Mouse (Mus musculus) hindbrain, embryonic 10.5 days (tissue): ENCODE data around the gene Ubr4. TPM values are rescaled to one million over a fixed set of nuclear protein-coding genes. Genes with fewer than 3 reads are reported as not detected.
A peak's percentile ranks its signal among the peaks of the same experiment; 100 is the strongest.

ENCODE experiments used
- DNase-seq: peaks from one replicate; pipeline ENCODE4 v3.0.0-alpha.2; 2017; ENCODE audit warnings: low spot score
- H3K27ac ChIP-seq: fragments of 300-500 bp; sonication (generic); 2 replicates; pipeline ENCODE4 v1.5.1; 2016; ENCODE audit warnings: mild to moderate bottlenecking, moderate library complexity
- H3K27me3 ChIP-seq: fragments of 300-500 bp; sonication (generic); 2 replicates; pipeline ENCODE4 v1.6.1; 2016; ENCODE audit warnings: mild to moderate bottlenecking; ENCODE audit not compliant: poor library complexity, insufficient read depth, severe bottlenecking
- H3K36me3 ChIP-seq: fragments of 300-500 bp; sonication (generic); 2 replicates; pipeline ENCODE4 v1.6.1; 2016; ENCODE audit warnings: mild to moderate bottlenecking, moderate library complexity
- H3K4me1 ChIP-seq: fragments of 300-500 bp; sonication (generic); replicated peaks from 2 replicates; pipeline ENCODE4 v1.6.1; 2016; ENCODE audit warnings: mild to moderate bottlenecking
- H3K4me3 ChIP-seq: fragments of 300-500 bp; sonication (generic); 2 replicates; pipeline ENCODE4 v1.5.1; 2016; ENCODE audit warnings: mild to moderate bottlenecking, moderate library complexity
- H3K9me3 ChIP-seq: fragments of 300-500 bp; sonication (generic); 2 replicates; pipeline ENCODE4 v1.6.1; 2016; ENCODE audit warnings: mild to moderate bottlenecking, moderate library complexity
- WGBS: fragments of 180-500 bp; shearing (Covaris S2); methylation state at CpG from one replicate; pipeline ENCODE4 v1.1.7; 2016; 5-methylcytosine and 5-hydroxymethylcytosine counted together
- polyA plus RNA-seq: library from polyadenylated mRNA; unstranded; fragments of >200 nt; fragmentation: Nextera tagmentation; extraction: Ambion mirVana; gene quantifications from 2 replicates; pipeline ENCODE4 v1.2.1, GENCODE M21; 2016

Gene Ubr4
- polyA plus RNA-seq, 1 experiment from 2014 or later: 64.3 TPM

- 95% methylated on average over 11 of the region's 11 CpGs for WGBS
- H3K27me3 ChIP-seq: no peaks in the 10 kb centered on the region
- no peaks in the 10 kb centered on the region for H3K4me1 ChIP-seq
- no peak overlapping the region for H3K27ac ChIP-seq
- H3K9me3 ChIP-seq: no peaks in the 10 kb centered on the region
- no peak for DNase-seq
- H3K36me3 ChIP-seq: peaks cover 100% of the 10 kb centered on the region
- no peak overlapping the region for H3K4me3 ChIP-seq
These were observed 94.6 kb downstream of the Ubr4 start for GRCm38 (mm10) chr4:139446731-139447675.

GRCm38 (mm10) chr4:139452944-139453700 lies 100.7 kb downstream of the Ubr4 start:
- no peaks in the 10 kb centered on the region for H3K4me1 ChIP-seq
- 93% methylated on average over 8 of the region's 8 CpGs for WGBS
- H3K9me3 ChIP-seq: no peaks in the 10 kb centered on the region
- H3K4me3 ChIP-seq: no peak overlapping the region
- DNase-seq: no peak
- H3K36me3 ChIP-seq: peaks cover 100% of the 10 kb centered on the region
- no peak overlapping the region for H3K27ac ChIP-seq
- H3K27me3 ChIP-seq: no peaks in the 10 kb centered on the region

DNA sequence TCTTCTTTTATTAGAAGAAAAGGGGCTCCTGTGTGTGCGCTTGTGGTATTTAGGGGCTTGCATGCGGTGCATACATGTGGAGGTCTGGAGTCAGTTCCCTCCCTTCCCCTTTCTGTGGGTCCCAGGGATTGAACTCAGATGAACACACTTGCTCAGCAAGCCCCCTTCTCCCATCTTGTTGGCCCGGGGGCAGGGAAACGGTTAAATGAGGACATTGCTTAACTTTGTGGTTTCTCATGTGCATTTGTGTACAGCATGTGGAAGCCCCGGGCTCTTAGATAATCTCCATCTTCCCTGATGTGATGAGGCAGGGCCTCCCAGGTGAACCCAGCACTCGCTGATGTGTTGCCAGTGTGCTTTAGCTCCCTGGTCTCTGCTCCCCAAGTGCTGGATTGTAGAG lies 101.9 kb downstream of the Ubr4 start:
- 93% methylated on average over 6 of the region's 6 CpGs for WGBS
- Histone ChIP-seq H3K36me3 (peaks cover 100% of the 10 kb centered on the region), H3K4me3 (no peak overlapping the region), H3K27me3 (no peaks in the 10 kb centered on the region), H3K27ac (no peak overlapping the region), H3K9me3 (no peaks in the 10 kb centered on the region), H3K4me1 (no peaks in the 10 kb centered on the region)
- no peak for DNase-seq

- no peak for DNase-seq
- no peaks in the 10 kb centered on the region for H3K27me3 ChIP-seq
- no peaks in the 10 kb centered on the region for H3K4me1 ChIP-seq
- no peaks in the 10 kb centered on the region for H3K9me3 ChIP-seq
- H3K27ac ChIP-seq: no peak overlapping the region
- no peak overlapping the region for H3K4me3 ChIP-seq
- 87% methylated on average over 15 of the region's 15 CpGs for WGBS
- H3K36me3 ChIP-seq: peaks cover 100% of the 10 kb centered on the region
These were observed 107.6 kb downstream of the Ubr4 start for GRCm38 (mm10) chr4:139459970-139460369.

- Histone ChIP-seq H3K36me3 (peaks cover 100% of the 10 kb centered on the region), H3K4me1 (no peaks in the 10 kb centered on the region), H3K27ac (no peak overlapping the region), H3K9me3 (no peaks in the 10 kb centered on the region), H3K27me3 (no peaks in the 10 kb centered on the region), H3K4me3 (no peak overlapping the region)
- 95% methylated on average over 12 of the region's 12 CpGs for WGBS
- DNase-seq: no peak
These were observed 111.8 kb downstream of the Ubr4 start for GRCm38 (mm10) chr4:139464163-139464562.

- Histone ChIP-seq H3K4me3 (no peak overlapping the region), H3K9me3 (no peaks in the 10 kb centered on the region), H3K27me3 (no peaks in the 10 kb centered on the region), H3K4me1 (no peaks in the 10 kb centered on the region), H3K36me3 (peaks cover 100% of the 10 kb centered on the region), H3K27ac (no peak overlapping the region)
- DNase-seq: no peak
- WGBS: 91% methylated on average over 6 of the region's 6 CpGs
These were observed 114.1 kb downstream of the Ubr4 start for GRCm38 (mm10) chr4:139466541-139466940.

DNA sequence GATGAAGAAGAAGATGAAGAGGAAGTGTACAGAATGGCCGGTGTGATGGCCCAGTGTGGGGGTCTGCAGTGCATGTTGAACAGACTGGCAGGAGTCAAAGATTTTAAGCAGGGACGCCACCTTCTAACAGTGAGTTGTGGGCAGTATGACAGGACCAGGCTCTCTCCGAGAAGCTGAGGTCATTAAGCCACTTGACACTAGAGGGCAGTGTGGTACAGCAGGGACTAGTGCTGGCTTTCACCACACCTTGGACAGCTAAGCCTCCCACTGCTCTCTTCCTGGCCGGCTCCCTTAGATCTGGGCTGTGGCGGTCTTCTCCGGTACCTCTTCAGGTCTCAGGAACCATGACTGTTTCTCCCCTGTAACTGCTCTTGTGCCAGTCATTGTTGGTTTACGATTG lies 117.8 kb downstream of the Ubr4 start:
- WGBS: 58% methylated on average over 7 of the region's 7 CpGs
- Histone ChIP-seq H3K4me1 (no peaks in the 10 kb centered on the region), H3K27me3 (no peaks in the 10 kb centered on the region), H3K36me3 (peaks cover 100% of the 10 kb centered on the region), H3K4me3 (no peak overlapping the region), H3K9me3 (no peaks in the 10 kb centered on the region), H3K27ac (no peak overlapping the region)
- DNase-seq: peak; percentile 77

DNA sequence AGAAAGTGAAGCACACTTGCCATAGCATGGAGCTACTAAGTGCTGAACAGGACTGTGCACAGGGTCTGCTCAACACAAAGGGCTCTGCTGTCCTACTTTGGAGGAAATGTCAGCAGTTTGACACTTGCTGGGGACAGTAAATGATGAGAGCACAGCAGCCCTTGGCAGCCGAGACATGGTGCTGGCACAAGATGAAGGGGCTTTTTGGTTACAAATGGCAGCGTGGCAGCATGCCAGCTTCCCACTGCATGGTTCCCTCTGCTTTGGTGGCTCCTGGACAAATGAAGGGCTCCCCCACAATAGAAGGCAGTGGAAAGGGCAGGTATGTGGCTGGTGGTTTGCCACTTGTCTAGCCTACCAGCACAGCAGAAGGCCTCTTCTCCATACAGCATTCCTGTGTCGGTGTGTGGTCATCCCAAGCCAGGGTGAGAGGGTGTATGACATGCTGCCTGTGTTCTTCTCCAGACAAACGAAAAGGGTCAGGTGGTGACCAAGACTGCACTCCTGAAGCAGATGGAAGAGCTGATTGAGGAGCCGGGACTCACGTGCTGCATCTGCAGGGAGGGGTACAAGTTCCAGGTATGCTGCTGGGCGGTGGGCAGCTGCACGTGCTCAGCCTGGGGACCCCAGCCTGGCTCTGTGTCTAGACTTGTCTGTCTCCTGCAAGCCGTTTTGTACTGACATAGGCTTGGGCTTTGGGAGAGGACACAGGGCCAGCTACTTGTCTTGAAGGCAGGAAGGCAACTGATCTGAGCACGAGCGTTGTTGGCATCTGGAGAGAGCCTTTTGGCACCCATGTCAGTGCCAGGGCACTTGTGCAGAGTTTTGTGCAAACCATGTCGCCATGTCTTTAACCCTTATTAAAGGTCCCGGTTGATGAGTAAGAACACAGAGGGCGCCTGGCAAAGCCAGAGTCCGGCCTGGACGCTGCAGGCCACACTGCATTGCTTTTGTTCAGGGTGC lies 124.5 kb downstream of the Ubr4 start:
- Histone ChIP-seq H3K36me3 (peaks cover 100% of the 10 kb centered on the region), H3K4me1 (no peaks in the 10 kb centered on the region), H3K27ac (no peak overlapping the region), H3K9me3 (no peaks in the 10 kb centered on the region), H3K27me3 (no peaks in the 10 kb centered on the region), H3K4me3 (no peak overlapping the region)
- WGBS: 94% methylated on average over 16 of the region's 16 CpGs
- DNase-seq: no peak

DNA sequence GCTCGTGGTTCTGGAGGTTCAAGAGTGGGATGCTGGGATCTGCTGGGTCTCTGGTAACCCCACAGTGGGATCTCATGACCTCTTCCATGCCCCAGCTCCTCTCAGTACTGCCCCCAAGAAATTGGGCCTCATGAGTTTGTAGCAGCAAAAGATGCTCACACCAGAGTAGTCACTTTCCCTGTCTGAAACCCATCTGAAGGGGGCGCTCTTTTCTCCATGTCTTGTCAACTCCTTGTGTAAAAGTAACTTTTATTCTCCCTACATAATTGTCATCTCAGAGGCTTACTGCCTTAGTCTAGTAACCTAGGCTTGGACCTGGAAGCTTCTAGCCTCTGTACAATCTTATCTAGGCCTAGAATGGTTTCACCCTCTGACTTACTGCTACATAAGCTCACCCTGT lies 125.6 kb downstream of the Ubr4 start:
- Histone ChIP-seq H3K27ac (no peak overlapping the region), H3K4me1 (no peaks in the 10 kb centered on the region), H3K27me3 (no peaks in the 10 kb centered on the region), H3K4me3 (no peak overlapping the region), H3K9me3 (no peaks in the 10 kb centered on the region), H3K36me3 (peaks cover 100% of the 10 kb centered on the region)
- DNase-seq: no peak
- WGBS: 85% methylated on average over 2 of the region's 2 CpGs

DNA sequence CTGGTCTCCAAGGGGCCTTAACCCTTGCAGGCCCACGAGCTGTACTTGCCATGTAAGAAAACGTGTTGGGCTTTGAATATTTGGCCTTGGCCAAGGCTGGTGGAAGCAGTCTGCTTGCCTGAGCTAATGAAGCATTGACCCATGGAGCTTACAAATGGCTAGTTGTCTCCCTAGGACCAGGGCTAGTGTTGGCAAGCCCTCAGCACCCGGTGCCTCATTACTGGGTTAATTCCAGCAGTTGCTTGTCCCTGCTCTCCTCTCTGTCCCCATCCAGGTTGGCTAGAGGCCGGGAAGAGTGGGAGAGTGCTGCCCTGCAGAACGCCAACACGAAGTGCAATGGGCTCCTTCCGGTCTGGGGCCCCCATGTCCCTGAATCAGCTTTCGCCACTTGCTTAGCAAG lies 126.8 kb downstream of the Ubr4 start:
- Histone ChIP-seq H3K9me3 (no peaks in the 10 kb centered on the region), H3K27ac (no peak overlapping the region), H3K4me1 (no peaks in the 10 kb centered on the region), H3K27me3 (no peaks in the 10 kb centered on the region), H3K4me3 (no peak overlapping the region), H3K36me3 (peaks cover 100% of the 10 kb centered on the region)
- no peak for DNase-seq
- whole genome bisulfite sequencing: 94% methylated on average over 8 of the region's 8 CpGs

GRCm38 (mm10) chr4:139481400-139481799 lies 129.0 kb downstream of the Ubr4 start:
- Histone ChIP-seq H3K4me1 (no peaks in the 10 kb centered on the region), H3K36me3 (peaks cover 100% of the 10 kb centered on the region), H3K27me3 (no peaks in the 10 kb centered on the region), H3K9me3 (no peaks in the 10 kb centered on the region), H3K4me3 (no peak overlapping the region), H3K27ac (no peak overlapping the region)
- no peak for DNase-seq
- WGBS: 92% methylated on average over 1 of the region's 1 CpGs

DNA sequence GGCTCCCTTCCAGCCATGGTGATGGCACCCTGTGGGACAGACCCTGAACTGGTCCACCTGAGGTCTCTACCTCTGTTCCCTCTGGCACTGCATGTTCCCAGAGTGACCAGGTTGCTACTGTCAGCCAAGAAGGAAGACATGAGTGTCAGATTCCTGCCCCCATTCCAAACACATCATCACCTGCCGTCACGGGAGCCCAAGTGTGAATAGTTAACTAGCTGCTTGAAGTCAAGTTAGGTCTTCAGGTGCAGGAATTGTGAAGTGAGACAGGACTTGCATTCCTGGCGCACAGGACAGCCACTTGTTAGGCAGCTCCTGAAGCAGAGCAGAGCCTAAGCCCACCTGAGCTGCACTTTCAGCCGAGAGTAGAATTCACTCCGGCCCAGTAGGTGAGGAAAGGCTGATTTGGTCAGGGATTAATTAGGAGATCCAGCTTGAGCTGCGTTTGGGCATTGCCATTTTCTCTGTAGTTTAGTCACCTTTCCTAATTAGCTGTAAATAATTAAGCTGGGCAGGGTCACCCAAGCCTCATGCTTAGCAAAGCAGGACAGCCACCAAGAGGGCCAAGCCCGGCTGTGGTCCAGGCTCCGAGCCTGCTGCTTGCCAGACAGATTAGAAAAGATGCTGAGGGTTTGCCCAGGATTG lies 131.2 kb downstream of the Ubr4 start:
- Histone ChIP-seq H3K36me3 (peaks cover 100% of the 10 kb centered on the region), H3K4me3 (no peak overlapping the region), H3K4me1 (peaks cover 9% of the 10 kb centered on the region), H3K27me3 (no peaks in the 10 kb centered on the region), H3K9me3 (no peaks in the 10 kb centered on the region), H3K27ac (no peak overlapping the region)
- no peak for DNase-seq
- WGBS: 91% methylated on average over 8 of the region's 8 CpGs
